Mouse (Mus musculus) adrenal gland, adult 2 months (tissue): Measurements from ENCODE around the gene Wnk2. TPM values are rescaled to one million over a fixed set of nuclear protein-coding genes. Genes with fewer than 3 reads are reported as not detected.
A peak's percentile ranks its signal among the peaks of the same experiment; 100 is the strongest.
"Not testable (repeated sequence)": the region's sequence is repeated elsewhere in the genome, so short reads cannot be mapped to it uniquely, and the experiment has no call there.

Experiments used
- DNase-seq: peaks from one replicate; pipeline ENCODE4 v3.0.0; 2021
- polyA plus RNA-seq: library from polyadenylated mRNA; depleted of rRNA; stranded (reverse); fragments of >200 nt; gene quantifications from 2 replicates; pipeline ENCODE4 v1.2.3, GENCODE M21; 2012
- total RNA-seq, 2 experiments: library from RNA; stranded (reverse); gene quantifications; 2 replicates each; pipeline ENCODE4 v1.2.3; 2021

The Wnk2 gene
- total and polyA plus RNA-seq, 3 experiments: 2.5 to 4.2 (median 3.2) TPM

DNA sequence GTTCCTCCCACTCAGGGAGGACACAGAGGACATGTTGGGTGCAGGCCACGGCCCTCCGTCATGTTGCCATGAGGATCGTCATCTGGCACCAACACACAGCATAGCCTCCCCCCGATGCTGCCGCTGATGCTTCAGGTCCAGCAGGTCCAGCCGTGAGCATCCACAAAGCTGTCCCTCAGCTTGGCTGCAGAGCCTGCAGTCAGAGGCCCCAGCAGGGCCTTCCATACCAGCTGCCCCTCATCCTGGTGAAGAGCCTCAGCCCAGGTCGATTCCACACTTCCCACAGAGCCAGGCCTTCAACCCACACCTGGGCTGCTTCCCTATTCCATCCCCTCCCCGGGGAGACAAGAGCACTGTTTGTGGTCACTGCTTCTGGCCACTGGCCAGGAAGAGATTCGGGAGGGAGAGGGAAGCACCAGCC lies 54.3 kb downstream of the Wnk2 start:
- DNase-seq: peak; percentile 16

DNA sequence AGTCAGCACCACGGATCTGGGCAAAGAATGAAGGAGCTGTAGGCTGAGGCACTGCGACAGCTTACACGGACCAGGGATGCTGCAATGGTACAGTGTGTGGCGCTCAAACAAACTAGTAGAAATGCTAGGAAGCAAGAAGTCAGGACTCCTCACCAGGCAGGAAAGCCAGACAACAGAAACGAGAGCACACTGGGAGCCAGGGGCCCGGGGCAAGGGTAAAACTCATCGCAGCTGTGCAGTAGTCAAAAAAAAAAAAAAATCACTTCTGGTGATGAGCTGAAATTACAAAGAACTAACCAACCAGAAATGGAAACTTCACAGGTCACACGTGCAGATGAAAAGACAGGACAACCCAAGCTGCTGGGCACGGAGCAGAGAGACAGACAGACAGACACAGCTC lies 55.2 kb downstream of the Wnk2 start:
- DNase-seq: no peak

GRCm38 (mm10) chr13:49090176-49090575 lies 57.6 kb downstream of the Wnk2 start:
- DNase-seq: no peak

DNA sequence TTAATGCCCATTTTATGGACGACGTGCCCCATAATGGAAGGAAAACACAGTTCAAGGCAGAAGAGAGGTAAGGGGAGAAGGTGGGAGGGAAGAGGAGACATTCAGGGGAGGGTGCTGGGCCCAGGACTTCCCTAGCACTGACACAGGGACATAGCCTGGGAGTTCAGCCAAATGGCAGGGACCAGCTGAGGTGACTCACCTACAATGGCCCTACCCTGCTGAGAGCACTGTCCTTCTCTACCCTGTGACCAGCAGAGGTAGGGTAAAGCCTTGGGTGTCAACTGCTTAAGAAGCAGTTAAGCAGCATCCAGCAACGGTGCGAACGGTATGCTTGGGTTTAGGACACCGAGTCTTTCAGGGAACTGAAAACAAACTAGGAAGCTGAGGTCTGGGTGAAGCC lies 58.9 kb downstream of the Wnk2 start:
- peak; percentile 76 for DNase-seq

- peak; percentile 66 for DNase-seq
These were observed 60.4 kb downstream of the Wnk2 start for GRCm38 (mm10) chr13:49087420-49087819.

DNA sequence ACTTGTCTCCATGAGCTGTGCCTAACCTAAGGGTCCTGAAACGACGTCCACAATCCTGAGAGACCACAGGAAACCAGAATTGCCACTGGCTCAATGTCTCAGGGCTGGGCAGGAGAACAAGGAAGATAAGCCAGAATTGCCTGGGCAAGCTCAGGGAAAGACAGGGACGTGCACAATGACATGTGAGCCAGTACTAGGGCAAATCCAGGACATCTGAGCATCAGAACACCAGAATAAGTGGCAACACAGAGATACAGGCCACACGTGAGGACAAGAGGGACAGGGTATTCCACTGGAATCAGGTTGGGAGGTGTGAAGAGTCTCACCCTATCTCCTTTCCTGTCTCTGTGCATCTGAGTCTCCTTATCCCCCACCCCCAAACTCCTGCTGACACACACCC lies 61.4 kb downstream of the Wnk2 start:
- DNase-seq: no peak

GRCm38 (mm10) chr13:49085211-49085610 lies 62.6 kb downstream of the Wnk2 start:
- DNase-seq: no peak

- DNase-seq: no peak
These were observed 63.0 kb downstream of the Wnk2 start for GRCm38 (mm10) chr13:49084781-49085180.

DNA sequence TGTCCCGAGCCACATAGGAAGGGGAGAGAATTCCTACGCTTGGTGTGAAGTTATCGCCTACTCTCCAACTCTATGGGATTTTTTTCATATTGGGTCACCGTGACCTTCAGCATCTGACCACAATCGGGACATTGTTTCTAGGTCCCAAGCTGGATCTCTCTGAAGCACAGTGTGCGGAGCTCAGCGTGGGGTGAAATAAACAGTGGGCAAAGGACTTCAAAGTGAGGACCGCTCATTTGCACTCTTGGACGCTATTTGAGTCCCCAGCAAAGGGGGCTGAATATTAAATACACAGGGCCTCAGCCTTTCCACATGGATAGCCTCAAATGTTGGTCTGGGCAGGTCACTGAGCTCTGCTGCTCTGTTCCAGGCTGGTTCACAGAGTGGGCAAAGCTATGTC lies 63.9 kb downstream of the Wnk2 start:
- DNase-seq: no peak

- DNase-seq: no peak
These were observed 65.5 kb downstream of the Wnk2 start for GRCm38 (mm10) chr13:49082151-49082879.

DNA sequence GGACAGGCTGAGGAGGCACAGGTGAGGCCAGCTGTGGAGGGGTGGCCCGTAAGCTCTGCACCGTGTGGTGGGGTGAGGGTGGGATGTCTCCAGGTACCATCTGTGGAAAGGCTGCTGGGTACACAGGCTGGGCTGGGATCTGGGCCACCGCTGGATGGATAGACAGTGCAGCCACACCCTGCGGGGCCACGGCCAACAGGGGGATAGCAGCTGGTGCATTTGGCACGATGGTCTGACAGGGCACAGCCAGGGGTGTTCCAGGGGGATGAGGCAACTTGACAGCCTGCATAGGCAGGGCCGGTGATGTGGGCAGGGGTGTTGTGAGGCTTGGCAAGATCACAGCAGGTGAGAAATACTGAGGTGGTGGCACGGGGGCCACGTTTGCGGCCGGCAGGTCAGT lies 71.6 kb downstream of the Wnk2 start:
- DNase-seq: no peak

GRCm38 (mm10) chr13:49075377-49075776 lies 72.4 kb downstream of the Wnk2 start:
- DNase-seq: no peak

DNA sequence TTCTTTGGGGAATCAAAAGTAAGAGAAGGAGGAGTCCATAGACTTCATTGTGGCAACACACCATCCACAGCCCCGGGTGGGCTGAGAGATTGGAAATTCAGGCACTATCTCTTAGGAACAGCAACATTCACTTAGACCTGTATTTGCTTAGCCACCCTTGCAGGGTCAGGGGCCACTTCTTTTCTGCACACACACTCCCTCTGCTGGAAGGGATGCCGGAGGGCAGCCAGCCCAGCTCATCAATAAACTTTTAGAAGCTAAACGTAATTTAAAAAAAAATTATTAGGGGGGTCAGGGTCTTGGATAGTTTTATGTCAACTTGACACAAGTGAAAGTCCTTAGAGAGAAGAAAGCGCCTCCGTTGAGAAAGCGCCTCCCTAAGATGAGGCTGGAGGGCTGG lies 74.5 kb downstream of the Wnk2 start:
- no peak for DNase-seq

DNA sequence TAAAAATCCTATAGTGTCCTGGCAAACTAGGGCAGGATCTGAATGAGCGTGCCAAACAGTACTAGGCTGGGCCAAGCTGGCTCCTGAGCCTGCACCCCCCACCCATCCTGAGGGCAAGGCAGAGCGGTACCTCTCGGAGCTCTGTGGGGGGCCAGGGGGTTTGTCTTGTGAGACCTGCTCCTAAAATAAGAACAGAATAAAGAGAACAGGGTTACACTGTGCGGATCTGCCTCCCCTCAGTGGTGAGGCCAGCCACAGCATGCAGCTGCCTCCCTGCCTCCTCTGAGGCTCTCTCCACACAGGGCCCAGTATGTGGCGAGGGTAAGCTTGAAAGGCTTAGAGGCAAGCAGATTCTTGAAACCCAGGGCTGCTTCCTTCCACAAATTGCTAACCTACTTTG lies 76.0 kb downstream of the Wnk2 start:
- no peak for DNase-seq

DNA sequence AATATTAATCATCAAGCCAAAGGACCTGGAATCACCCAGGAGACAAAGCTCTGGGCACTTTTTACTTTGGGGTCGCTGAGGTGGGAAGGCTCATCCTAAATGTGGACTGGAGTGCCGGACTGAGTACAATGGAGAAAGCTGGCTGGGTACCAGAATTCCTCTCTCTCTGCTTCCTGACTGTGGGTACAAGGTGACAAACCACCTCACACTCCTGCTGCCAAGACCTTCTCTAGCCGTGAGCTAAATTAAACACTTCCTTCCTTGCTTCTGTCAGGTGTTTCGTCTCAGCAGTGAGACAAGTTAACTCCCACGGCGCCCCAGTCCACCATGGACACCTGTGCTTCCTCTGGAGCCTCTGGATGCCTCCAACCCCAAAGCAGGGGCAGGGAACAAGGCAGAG lies 77.8 kb downstream of the Wnk2 start:
- DNase-seq: no peak

GRCm38 (mm10) chr13:49069393-49069792 lies 78.4 kb downstream of the Wnk2 start:
- no peak for DNase-seq

- DNase-seq: no peak
These were observed 83.6 kb downstream of the Wnk2 start for GRCm38 (mm10) chr13:49064257-49064656.

DNA sequence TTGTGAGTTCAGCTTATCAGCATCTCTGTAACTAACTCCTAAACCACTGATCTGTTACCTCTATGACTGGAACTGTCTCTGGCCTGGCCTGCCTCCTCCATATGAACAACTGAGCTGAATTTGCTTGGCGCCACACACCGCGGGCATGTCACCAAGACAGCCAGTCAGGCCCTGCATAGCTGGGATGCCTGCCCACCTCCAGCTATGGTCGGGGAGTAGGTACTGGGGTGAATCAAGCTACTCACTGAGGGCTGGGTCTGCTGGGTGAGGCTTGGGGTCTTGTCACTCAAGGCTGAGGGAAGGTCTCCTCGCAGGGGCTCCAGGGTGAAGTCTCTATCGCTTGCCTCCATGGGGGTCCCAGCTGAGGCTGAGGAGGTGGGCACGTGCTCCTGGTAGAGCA lies 87.4 kb downstream of the Wnk2 start:
- DNase-seq: no peak

- DNase-seq: peak; percentile 36
These were observed 89.3 kb downstream of the Wnk2 start for GRCm38 (mm10) chr13:49058528-49058927.

DNA sequence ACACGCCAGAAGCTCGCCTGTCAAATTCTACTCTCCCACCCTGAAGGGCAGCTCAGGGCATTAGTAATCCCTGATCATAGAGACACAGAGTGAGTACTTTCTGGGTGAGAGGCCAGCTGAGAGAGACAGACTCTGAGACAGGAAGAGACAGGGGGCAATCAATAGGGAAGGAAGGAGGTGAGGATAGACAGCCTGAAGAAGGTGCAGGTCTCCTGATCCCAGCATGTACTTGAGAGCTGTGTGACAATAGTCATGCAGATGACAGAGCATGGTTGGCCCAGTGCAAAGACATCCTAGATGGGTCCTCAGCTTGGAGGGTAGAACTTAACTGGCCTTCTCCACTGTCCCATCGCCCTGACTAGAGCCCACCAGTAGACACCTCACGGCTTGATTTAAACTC lies 91.5 kb downstream of the Wnk2 start:
- DNase-seq: no peak

DNA sequence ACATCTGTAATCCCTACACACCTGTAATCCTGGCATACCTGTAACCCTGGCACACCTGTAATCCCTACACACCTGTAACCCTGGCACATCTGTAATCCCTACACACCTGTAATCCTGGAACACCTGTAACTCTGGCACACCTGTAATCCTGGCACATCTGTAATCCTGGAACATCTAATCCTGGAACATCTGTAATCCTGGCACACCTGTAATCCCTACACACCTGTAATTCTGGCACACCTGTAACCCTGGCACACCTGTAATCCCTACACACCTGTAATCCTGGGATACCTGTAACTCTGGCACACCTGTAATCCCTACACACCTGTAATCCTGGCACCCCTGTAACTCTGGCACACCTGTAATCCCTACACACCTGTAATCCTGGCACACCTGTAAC lies 93.1 kb downstream of the Wnk2 start:
- DNase-seq: not testable (repeated sequence)

DNA sequence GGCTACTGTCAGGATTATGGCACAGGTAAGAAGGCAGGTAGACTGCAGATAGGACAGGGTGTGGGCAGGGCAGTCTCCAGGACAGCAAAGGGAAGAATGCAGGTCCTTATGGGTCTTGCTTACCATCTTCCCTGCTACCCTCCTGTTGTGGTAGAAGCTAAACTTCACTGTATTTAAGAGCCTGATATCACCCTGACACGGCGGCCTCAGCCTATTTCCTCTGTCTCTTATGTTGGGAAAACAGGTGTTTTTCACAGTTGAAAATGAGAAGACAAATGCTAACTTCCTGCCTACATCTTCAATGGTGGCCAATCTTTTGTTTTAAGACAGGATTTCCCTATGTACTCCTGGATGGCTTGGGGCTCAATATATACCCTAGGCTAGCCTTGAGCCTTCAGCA lies 94.5 kb downstream of the Wnk2 start:
- DNase-seq: no peak

DNA sequence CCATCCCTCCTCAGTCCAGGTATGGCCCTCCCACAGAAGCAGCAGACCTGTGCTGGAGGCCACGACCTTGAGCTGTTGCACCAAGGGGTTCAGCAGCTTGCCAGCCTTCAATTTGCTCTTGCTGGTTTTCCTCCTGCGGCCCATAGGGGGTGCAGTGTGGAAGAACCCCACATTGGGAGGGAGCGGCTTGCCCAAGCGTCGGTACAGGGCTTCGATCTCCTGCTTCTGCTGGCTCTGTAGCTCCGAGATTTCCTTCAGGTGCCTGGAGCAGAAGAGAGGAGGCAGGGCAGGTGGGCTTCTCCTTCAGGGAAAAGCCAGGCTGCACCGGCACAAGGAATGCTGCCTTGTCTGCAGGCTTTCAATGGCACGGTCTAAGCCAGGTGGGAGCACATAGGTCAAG lies 95.3 kb downstream of the Wnk2 start:
- peak; percentile 19 for DNase-seq

DNA sequence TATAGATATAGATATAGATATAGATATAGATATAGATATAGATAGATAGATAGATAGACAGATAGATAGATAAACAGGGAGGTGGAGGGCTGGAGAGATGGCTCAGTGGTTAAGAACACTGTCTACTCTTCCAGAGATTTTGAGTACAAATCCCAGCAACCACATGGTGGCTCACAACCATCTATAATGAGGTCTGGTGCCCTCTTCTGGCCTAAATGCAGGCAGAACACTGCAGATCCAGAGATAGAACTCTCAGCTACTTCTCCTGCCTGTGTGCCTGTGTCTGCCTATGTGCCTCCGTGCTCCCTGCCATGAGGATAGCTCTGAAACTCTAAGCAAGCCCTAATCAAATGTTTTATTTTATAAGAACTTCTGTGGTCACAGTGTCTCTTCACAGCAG lies 100.4 kb downstream of the Wnk2 start:
- no peak for DNase-seq

DNA sequence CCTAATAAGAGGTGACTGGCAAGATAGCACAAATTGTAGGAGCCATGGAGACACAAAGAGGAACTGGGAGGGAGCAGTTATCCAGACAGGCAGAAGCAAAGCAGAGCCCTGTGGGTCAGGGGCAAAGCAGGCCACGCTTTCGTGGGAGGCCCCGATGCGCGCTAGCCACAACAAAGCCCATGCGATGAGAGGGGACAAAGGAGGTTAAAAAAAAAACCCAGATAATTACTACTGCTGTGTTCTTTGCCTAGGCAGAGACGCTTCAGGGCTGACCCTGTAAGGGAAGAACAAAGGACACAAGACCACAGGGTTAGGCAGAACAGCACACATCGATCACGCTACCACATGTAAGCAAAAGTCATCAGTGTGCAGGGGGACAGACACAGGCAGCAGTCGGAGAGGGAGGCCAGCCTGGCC lies 103.7 kb downstream of the Wnk2 start:
- DNase-seq: no peak
